Mouse (Mus musculus): ENCODE data around the gene Akr7a5. TPM values are rescaled to one million over a fixed set of nuclear protein-coding genes. Genes with fewer than 3 reads are reported as not detected.
A peak's percentile ranks its signal among the peaks of the same experiment; 100 is the strongest.

Gene Akr7a5
- polyA plus RNA-seq, 1 experiment from 2014 or later, result 108 TPM

DNA sequence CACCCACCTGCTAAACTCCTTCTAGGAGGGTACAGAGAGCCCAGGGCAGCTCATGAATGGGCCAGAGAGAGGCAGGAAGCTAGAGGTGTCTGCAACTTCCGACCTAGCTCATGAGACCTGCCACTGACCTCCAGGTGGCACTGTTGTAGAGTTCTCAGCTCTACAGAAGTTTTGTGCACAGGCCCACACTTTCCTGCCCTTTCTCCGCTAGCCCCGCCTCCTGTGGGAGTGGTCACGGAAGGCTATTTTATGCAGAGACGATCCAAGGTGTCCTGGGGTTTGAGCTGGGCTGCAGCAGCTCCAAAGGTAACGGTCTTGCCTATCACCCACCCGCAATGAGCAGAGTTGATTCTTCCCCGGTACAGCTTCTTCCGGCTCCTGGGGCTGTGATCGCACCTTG is 20.1 kb downstream of the Akr7a5 start:
- H3K4me3 ChIP-seq (ENCODE audit: low read depth, low read length), result peak overlapping the region; percentile 11; the same call in 1 of the 2 replicates
- H3K36me3 ChIP-seq (ENCODE audit: control insufficient read depth, insufficient read depth, low read length), result no peaks in the 10 kb centered on the region
- no peaks in the 10 kb centered on the region; the same call in 1 of the 2 replicates for H3K9me3 ChIP-seq (ENCODE audit: control insufficient read depth, low read depth, low read length)
- H3K9ac ChIP-seq (replicated peaks; ENCODE audit: low read depth, low read length), result no peak overlapping the region
- H3K27me3 ChIP-seq (ENCODE audit: control insufficient read depth, insufficient read depth, low read length), result no peaks in the 10 kb centered on the region
- no peaks in the 10 kb centered on the region for H3K4me1 ChIP-seq (ENCODE audit: control insufficient read depth, insufficient read depth, low read length)
- peak overlapping the region; percentile 29; the same call in 1 of the 2 replicates for H3K4me2 ChIP-seq (replicated peaks; ENCODE audit: low read depth, low read length)
- peak; percentile 83; the same call in 1 of the 2 replicates for ATAC-seq (ENCODE audit: insufficient number of reproducible peaks, insufficient read depth, low FRiP score, low read depth)
- H3K27ac ChIP-seq (ENCODE audit: low read length), result no peak overlapping the region
- 9% methylated on average over 10 of the region's 10 CpGs for WGBS

- H3K27ac ChIP-seq (ENCODE audit: low read length), result no peak overlapping the region
- WGBS, result 44% methylated on average over 9 of the region's 9 CpGs
Observed at GRCm38 (mm10) chr4:139334631-139335295, 24.2 kb downstream of the Akr7a5 start.

GRCm38 (mm10) chr4:139335507-139335906 is 25.0 kb downstream of the Akr7a5 start:
- Histone ChIP-seq H3K4me1 (ENCODE audit: control insufficient read depth, insufficient read depth, low read length) (no peaks in the 10 kb centered on the region), H3K36me3 (ENCODE audit: control insufficient read depth, insufficient read depth, low read length) (no peaks in the 10 kb centered on the region), H3K9ac (replicated peaks; ENCODE audit: low read depth, low read length) (no peak overlapping the region), H3K27me3 (ENCODE audit: control insufficient read depth, insufficient read depth, low read length) (no peaks in the 10 kb centered on the region; the same call in 1 of the 2 replicates), H3K4me3 (ENCODE audit: low read depth, low read length) (no peak overlapping the region), H3K27ac (ENCODE audit: low read length) (no peak overlapping the region), H3K9me3 (ENCODE audit: control insufficient read depth, low read depth, low read length) (no peaks in the 10 kb centered on the region; the same call in 1 of the 2 replicates), H3K4me2 (replicated peaks; ENCODE audit: low read depth, low read length) (no peak overlapping the region)
- WGBS, result 51% methylated on average over 7 of the region's 7 CpGs
- ATAC-seq (ENCODE audit: insufficient number of reproducible peaks, insufficient read depth, low FRiP score, low read depth), result peak; percentile 39; the same call in 1 of the 2 replicates

More at GRCm38 (mm10) chr4:139334631-139335295, 24.2 kb downstream of the Akr7a5 start:
- Histone ChIP-seq H3K4me3 (ENCODE audit: low read depth, low read length) (no peak overlapping the region), H3K4me2 (replicated peaks; ENCODE audit: low read depth, low read length) (no peak overlapping the region), H3K27me3 (ENCODE audit: control insufficient read depth, insufficient read depth, low read length) (no peaks in the 10 kb centered on the region; the same call in 1 of the 2 replicates), H3K36me3 (ENCODE audit: control insufficient read depth, insufficient read depth, low read length) (no peaks in the 10 kb centered on the region), H3K9me3 (ENCODE audit: control insufficient read depth, low read depth, low read length) (no peaks in the 10 kb centered on the region; the same call in 1 of the 2 replicates), H3K9ac (replicated peaks; ENCODE audit: low read depth, low read length) (no peak overlapping the region), H3K4me1 (ENCODE audit: control insufficient read depth, insufficient read depth, low read length) (no peaks in the 10 kb centered on the region)
- ATAC-seq (ENCODE audit: insufficient number of reproducible peaks, insufficient read depth, low FRiP score, low read depth), result no peak

GRCm38 (mm10) chr4:139336822-139337483 is 26.4 kb downstream of the Akr7a5 start:
- H3K4me3 ChIP-seq (ENCODE audit: low read depth, low read length), result no peak overlapping the region
- no peaks in the 10 kb centered on the region; the same call in 1 of the 2 replicates for H3K27me3 ChIP-seq (ENCODE audit: control insufficient read depth, insufficient read depth, low read length)
- no peaks in the 10 kb centered on the region for H3K4me1 ChIP-seq (ENCODE audit: control insufficient read depth, insufficient read depth, low read length)
- H3K4me2 ChIP-seq (replicated peaks; ENCODE audit: low read depth, low read length), result peak overlapping the region; percentile 40
- H3K9me3 ChIP-seq (ENCODE audit: control insufficient read depth, low read depth, low read length), result no peaks in the 10 kb centered on the region; the same call in 1 of the 2 replicates
- H3K27ac ChIP-seq (ENCODE audit: low read length), result no peak overlapping the region
- no peak overlapping the region for H3K9ac ChIP-seq (replicated peaks; ENCODE audit: low read depth, low read length)
- 19% methylated on average over 24 of the region's 24 CpGs for WGBS
- peak; percentile 72; the same call in 1 of the 2 replicates for ATAC-seq (ENCODE audit: insufficient number of reproducible peaks, insufficient read depth, low FRiP score, low read depth)
- no peaks in the 10 kb centered on the region for H3K36me3 ChIP-seq (ENCODE audit: control insufficient read depth, insufficient read depth, low read length)

DNA sequence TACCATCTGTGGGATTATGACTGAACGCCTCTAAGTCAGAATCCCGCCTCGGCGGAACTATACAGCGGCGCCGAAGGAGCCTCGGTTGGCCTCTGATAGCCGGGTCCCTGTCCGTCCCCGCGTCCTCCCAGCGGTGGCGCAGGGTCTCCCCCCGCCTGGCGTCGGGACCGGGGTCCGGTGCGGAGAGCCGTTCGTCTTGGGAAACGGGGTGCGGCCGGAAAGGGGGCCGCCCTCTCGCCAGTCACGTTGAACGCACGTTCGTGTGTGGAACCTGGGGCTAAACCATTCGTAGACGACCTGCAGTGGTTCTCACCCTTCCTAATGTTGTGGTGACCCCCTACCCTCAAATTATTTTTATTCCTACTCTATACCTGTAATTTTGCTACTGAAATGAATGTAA is 27.6 kb downstream of the Akr7a5 start:
- Histone ChIP-seq H3K36me3 (ENCODE audit: control insufficient read depth, insufficient read depth, low read length) (no peaks in the 10 kb centered on the region), H3K4me2 (replicated peaks; ENCODE audit: low read depth, low read length) (no peak overlapping the region), H3K27ac (ENCODE audit: low read length) (no peak overlapping the region), H3K4me1 (ENCODE audit: control insufficient read depth, insufficient read depth, low read length) (no peaks in the 10 kb centered on the region), H3K4me3 (ENCODE audit: low read depth, low read length) (no peak overlapping the region), H3K9ac (replicated peaks; ENCODE audit: low read depth, low read length) (no peak overlapping the region), H3K27me3 (ENCODE audit: control insufficient read depth, insufficient read depth, low read length) (no peaks in the 10 kb centered on the region; the same call in 1 of the 2 replicates), H3K9me3 (ENCODE audit: control insufficient read depth, low read depth, low read length) (no peaks in the 10 kb centered on the region; the same call in 1 of the 2 replicates)
- ATAC-seq (ENCODE audit: insufficient number of reproducible peaks, insufficient read depth, low FRiP score, low read depth), result no peak
- 50% methylated on average over 33 of the region's 33 CpGs for WGBS

DNA sequence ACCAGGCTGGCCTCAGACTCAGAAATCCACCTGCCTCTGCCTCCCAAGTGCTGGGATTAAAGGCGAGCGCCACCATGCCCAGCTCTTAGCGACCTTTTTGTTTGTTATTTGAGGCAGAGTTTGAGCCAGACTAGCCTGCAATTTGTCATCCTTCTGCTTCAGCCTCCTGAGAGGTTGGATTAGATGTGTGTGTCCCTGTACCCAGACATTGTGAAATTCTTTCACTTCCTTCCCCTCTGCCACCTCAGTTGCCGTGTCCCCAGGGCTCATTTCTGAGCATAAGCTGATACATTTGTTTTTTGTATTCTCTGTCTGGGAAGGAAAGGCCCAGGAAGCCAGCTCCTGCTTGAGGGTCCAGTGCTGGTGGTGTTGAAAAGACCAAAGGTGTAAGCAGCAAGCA is 30.3 kb downstream of the Akr7a5 start:
- WGBS, result 61% methylated on average over 4 of the region's 4 CpGs
- no peaks in the 10 kb centered on the region for H3K4me1 ChIP-seq (ENCODE audit: control insufficient read depth, insufficient read depth, low read length)

DNA sequence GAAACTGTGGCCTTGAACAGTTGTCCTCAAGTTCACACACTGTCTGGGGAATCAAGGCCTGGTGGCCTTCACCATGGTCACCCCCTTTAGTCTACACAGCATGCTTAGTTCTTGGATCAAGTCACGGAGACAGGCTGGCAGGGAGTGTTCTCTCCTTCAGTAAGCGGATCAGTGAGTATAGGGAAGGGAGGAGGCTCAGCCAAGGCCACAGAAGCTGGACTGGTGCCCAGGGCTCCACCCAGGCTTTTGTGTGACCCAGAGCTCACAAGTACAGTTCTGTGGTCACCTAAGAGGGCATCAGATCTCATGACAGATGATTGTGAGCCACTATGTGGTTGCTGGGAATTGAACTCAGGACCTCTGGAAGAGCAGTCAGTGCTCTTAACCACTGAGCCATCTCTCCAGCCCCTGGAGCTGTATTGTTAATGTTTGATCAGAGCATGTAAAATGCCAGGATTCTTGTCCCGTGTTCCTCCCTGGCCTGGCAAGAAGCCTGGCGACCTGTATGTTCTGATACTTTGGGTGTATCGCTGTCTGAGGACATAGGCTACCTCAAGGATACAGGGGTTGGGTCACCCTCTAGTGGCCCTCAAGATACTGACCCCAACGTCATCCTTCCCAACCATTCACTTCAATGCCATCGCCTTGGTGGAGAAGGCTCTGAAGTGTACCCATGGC is 31.2 kb downstream of the Akr7a5 start:
- H3K27me3 ChIP-seq (ENCODE audit: control insufficient read depth, insufficient read depth, low read length), result no peaks in the 10 kb centered on the region; the same call in 1 of the 2 replicates
- H3K4me2 ChIP-seq (replicated peaks; ENCODE audit: low read depth, low read length), result no peak overlapping the region
- H3K36me3 ChIP-seq (ENCODE audit: control insufficient read depth, insufficient read depth, low read length), result peaks cover 6% of the 10 kb centered on the region
- no peak overlapping the region for H3K4me3 ChIP-seq (ENCODE audit: low read depth, low read length)
- ATAC-seq (ENCODE audit: insufficient number of reproducible peaks, insufficient read depth, low FRiP score, low read depth), result no peak
- no peaks in the 10 kb centered on the region for H3K9me3 ChIP-seq (ENCODE audit: control insufficient read depth, low read depth, low read length)
- no peaks in the 10 kb centered on the region for H3K4me1 ChIP-seq (ENCODE audit: control insufficient read depth, insufficient read depth, low read length)
- WGBS, result 77% methylated on average over 7 of the region's 7 CpGs
- H3K9ac ChIP-seq (replicated peaks; ENCODE audit: low read depth, low read length), result no peak overlapping the region
- no peak overlapping the region for H3K27ac ChIP-seq (ENCODE audit: low read length)

More for the DNA sequence above, 30.3 kb downstream of the Akr7a5 start:
- H3K36me3 ChIP-seq (ENCODE audit: control insufficient read depth, insufficient read depth, low read length), result no peaks in the 10 kb centered on the region
- H3K4me2 ChIP-seq (replicated peaks; ENCODE audit: low read depth, low read length), result no peak overlapping the region
- no peaks in the 10 kb centered on the region; the same call in 1 of the 2 replicates for H3K27me3 ChIP-seq (ENCODE audit: control insufficient read depth, insufficient read depth, low read length)
- no peaks in the 10 kb centered on the region for H3K9me3 ChIP-seq (ENCODE audit: control insufficient read depth, low read depth, low read length)
- H3K27ac ChIP-seq (ENCODE audit: low read length), result no peak overlapping the region
- no peak for ATAC-seq (ENCODE audit: insufficient number of reproducible peaks, insufficient read depth, low FRiP score, low read depth)
- H3K4me3 ChIP-seq (ENCODE audit: low read depth, low read length), result no peak overlapping the region
- H3K9ac ChIP-seq (replicated peaks; ENCODE audit: low read depth, low read length), result no peak overlapping the region

- H3K36me3 ChIP-seq (ENCODE audit: control insufficient read depth, insufficient read depth, low read length), result peaks cover 21% of the 10 kb centered on the region
- H3K27ac ChIP-seq (ENCODE audit: low read length), result no peak overlapping the region
- no peak overlapping the region for H3K4me2 ChIP-seq (replicated peaks; ENCODE audit: low read depth, low read length)
- ATAC-seq (ENCODE audit: insufficient number of reproducible peaks, insufficient read depth, low FRiP score, low read depth), result no peak
- no peaks in the 10 kb centered on the region for H3K9me3 ChIP-seq (ENCODE audit: control insufficient read depth, low read depth, low read length)
- no peak overlapping the region for H3K4me3 ChIP-seq (ENCODE audit: low read depth, low read length)
- H3K27me3 ChIP-seq (ENCODE audit: control insufficient read depth, insufficient read depth, low read length), result no peaks in the 10 kb centered on the region
- H3K9ac ChIP-seq (replicated peaks; ENCODE audit: low read depth, low read length), result no peak overlapping the region
- no peaks in the 10 kb centered on the region for H3K4me1 ChIP-seq (ENCODE audit: control insufficient read depth, insufficient read depth, low read length)
- 66% methylated on average over 5 of the region's 5 CpGs for WGBS
Observed at GRCm38 (mm10) chr4:139343718-139344117, 33.2 kb downstream of the Akr7a5 start.

Data from stomach, embryonic 14.5 days (tissue).